Mouse (Mus musculus) gonadal fat pad, adult 2 months (tissue): Measurements from ENCODE around the gene Efna5. TPM values are rescaled to one million over a fixed set of nuclear protein-coding genes. Genes with fewer than 3 reads are reported as not detected.

Source experiments
- DNase-seq: peaks from one replicate; pipeline ENCODE4 v3.0.0-alpha.2; 2012; ENCODE audit warnings: low read depth
- polyA plus RNA-seq: library from polyadenylated mRNA; depleted of rRNA; stranded (reverse); fragments of >200 nt; gene quantifications from 2 replicates; pipeline ENCODE4 v1.2.3, GENCODE M21; 2012

Efna5 gene
- polyA plus RNA-seq, 1 experiment, result 3.9 TPM

GRCm38 (mm10) chr17:62788783-62789182 lies 92.3 kb downstream of the Efna5 start:
- no peak for DNase-seq

GRCm38 (mm10) chr17:62787855-62788254 lies 93.3 kb downstream of the Efna5 start:
- no peak for DNase-seq

GRCm38 (mm10) chr17:62786602-62786907 lies 94.6 kb downstream of the Efna5 start:
- no peak for DNase-seq

GRCm38 (mm10) chr17:62785781-62786601 lies 95.1 kb downstream of the Efna5 start:
- DNase-seq, result no peak

- peak; percentile 62 for DNase-seq
These were observed 96.6 kb downstream of the Efna5 start for GRCm38 (mm10) chr17:62784274-62785171.

- DNase-seq, result peak; percentile 64
These were observed 97.4 kb downstream of the Efna5 start for GRCm38 (mm10) chr17:62783524-62784273.

GRCm38 (mm10) chr17:62782826-62783404 lies 98.2 kb downstream of the Efna5 start:
- DNase-seq, result no peak

GRCm38 (mm10) chr17:62781120-62781519 lies 100.0 kb downstream of the Efna5 start:
- DNase-seq, result no peak

- no peak for DNase-seq
These were observed 103.1 kb downstream of the Efna5 start for GRCm38 (mm10) chr17:62777858-62778564.

- DNase-seq, result no peak
These were observed 104.4 kb downstream of the Efna5 start for GRCm38 (mm10) chr17:62776710-62777109.

GRCm38 (mm10) chr17:62775976-62776375 lies 105.1 kb downstream of the Efna5 start:
- no peak for DNase-seq

- no peak for DNase-seq
These were observed 105.7 kb downstream of the Efna5 start for GRCm38 (mm10) chr17:62775401-62775800.

GRCm38 (mm10) chr17:62774749-62775148 lies 106.4 kb downstream of the Efna5 start:
- no peak for DNase-seq

GRCm38 (mm10) chr17:62766705-62767104 lies 114.4 kb downstream of the Efna5 start:
- DNase-seq, result no peak

GRCm38 (mm10) chr17:62765165-62765564 lies 116.0 kb downstream of the Efna5 start:
- no peak for DNase-seq

GRCm38 (mm10) chr17:62756951-62757350 lies 124.2 kb downstream of the Efna5 start:
- DNase-seq, result no peak

- DNase-seq, result no peak
These were observed 125.5 kb downstream of the Efna5 start for GRCm38 (mm10) chr17:62755635-62756034.

- no peak for DNase-seq
These were observed 126.5 kb downstream of the Efna5 start for GRCm38 (mm10) chr17:62754638-62755037.

- DNase-seq, result peak; percentile 65
These were observed 128.7 kb downstream of the Efna5 start for GRCm38 (mm10) chr17:62752381-62752889.

- DNase-seq, result no peak
These were observed 130.5 kb downstream of the Efna5 start for GRCm38 (mm10) chr17:62750647-62751046.
